Mouse (Mus musculus): ENCODE results near the gene Mki67. TPM values are rescaled to one million over a fixed set of nuclear protein-coding genes. Genes with fewer than 3 reads are reported as not detected.
A peak's percentile ranks its signal among the peaks of the same experiment; 100 is the strongest.

Gene Mki67
- 50.9 and 54.9 TPM in 2 replicates for polyA plus RNA-seq (2016; fragmentation: Nextera tagmentation; extraction: Ambion mirVana)

DNA sequence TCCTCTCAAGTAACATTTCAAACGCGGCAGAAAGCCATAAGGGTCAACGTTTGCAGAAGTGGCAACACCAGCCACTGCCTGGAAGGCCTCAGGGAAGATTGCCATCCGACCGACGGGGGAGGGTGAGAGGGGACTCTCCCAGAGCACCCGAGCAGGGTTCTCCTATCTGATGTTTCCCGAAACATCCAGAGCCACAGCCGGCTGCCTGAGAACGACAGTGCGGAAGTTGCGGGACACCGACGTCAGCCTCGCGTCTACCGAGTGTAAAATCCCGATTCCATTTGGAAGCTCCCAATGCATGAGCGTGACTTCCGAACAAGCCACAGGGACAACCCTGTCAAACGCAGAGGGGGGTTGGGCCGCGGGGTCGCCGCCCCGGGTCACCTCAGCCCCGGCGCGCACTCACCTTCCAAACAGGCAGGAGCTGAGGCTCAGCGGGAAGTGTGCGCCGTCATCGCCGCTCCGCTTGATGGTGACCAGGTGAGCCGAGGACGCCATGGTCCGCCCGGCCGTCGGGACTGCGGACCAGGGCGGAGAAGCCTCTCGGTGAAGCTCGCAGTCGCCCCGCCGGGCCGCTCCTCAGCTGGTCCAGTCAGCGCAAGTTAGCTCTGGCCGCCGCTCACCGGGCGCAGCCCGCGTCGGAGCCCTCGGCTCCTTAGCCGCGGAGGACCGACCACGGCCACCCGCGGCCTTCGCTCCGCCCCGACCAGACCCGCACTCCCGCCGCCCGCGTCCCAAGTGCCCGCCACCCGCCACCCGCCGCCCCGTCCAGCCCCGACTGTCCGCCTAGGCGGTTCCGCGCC lies at the start of gene Mki67:
Gene Mki67 (minus strand): TSS at position 720 of the 803 bp plus-strand sequence.
- Histone ChIP-seq H3K9ac (replicated peaks) (peak within 1 kb of the TSS; percentile 78), H3K4me2 (replicated peaks) (peak within 1 kb of the TSS; percentile 81), H3K4me3 (peak within 1 kb of the TSS; percentile 87), H3K4me1 (peaks cover 29% of the 10 kb centered on the region), H3K9me3 (no peaks in the 10 kb centered on the region), H3K36me3 (no peaks in the 10 kb centered on the region), H3K27me3 (no peaks in the 10 kb centered on the region), H3K27ac (replicated peaks) (peak within 1 kb of the TSS; percentile 56)
- peak; percentile 77 for ATAC-seq (ENCODE audit: low FRiP score, low read depth)
- under 1% methylated on average over 75 of the region's 82 CpGs for WGBS

GRCm38 (mm10) chr7:135763311-135763710 lies 47.1 kb upstream of the Mki67 start:
- ATAC-seq (ENCODE audit: low FRiP score, low read depth): no peak
- Histone ChIP-seq H3K27me3 (no peaks in the 10 kb centered on the region), H3K4me1 (no peaks in the 10 kb centered on the region), H3K4me2 (replicated peaks) (no peak overlapping the region), H3K27ac (replicated peaks) (no peak overlapping the region), H3K9me3 (no peaks in the 10 kb centered on the region), H3K4me3 (no peak overlapping the region), H3K9ac (replicated peaks) (no peak overlapping the region), H3K36me3 (no peaks in the 10 kb centered on the region)
- WGBS: 88% methylated on average over 2 of the region's 2 CpGs

DNA sequence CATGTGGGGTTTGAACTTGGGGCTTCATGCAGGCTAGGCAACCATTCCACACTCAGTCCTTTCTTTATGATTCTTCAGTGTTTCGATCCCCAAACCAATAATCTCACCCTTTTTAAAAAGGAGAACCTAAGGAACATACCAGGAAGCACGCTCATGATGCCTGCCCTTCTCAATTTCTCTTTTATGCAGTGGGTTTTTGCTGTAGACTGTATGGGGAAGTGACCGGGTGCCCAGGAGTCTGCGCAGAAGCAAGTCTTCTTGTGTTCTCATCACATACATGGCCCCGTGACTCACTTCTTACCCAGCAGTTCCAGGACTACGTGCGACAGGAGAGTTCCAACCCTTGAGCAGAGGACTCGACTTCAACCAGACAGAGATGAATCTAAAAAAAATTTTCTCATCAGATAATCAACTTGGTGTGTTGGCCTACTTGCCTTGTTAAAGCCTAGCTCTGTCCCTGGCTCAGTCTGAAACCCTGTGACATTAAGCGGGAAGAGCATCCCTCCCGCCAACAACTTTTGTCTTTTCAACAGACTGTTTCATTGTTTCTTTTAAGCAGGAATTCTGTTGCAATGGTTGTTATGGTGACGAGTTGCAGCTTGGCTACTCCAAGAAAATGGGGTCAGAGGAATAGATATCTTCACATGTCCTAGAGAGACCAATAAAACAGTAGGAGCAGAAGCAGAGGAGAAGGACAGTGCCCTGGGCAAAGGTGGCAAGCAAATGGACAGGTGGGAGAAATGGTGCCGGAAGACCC lies 42.8 kb upstream of the Mki67 start:
- H3K9ac ChIP-seq (replicated peaks): no peak overlapping the region
- no peaks in the 10 kb centered on the region for H3K4me1 ChIP-seq
- 65% methylated on average over 12 of the region's 12 CpGs for WGBS
- no peaks in the 10 kb centered on the region for H3K36me3 ChIP-seq
- H3K4me3 ChIP-seq: no peak overlapping the region
- H3K9me3 ChIP-seq: no peaks in the 10 kb centered on the region
- H3K27me3 ChIP-seq: no peaks in the 10 kb centered on the region
- ATAC-seq (ENCODE audit: low FRiP score, low read depth): no peak
- H3K4me2 ChIP-seq (replicated peaks): no peak overlapping the region
- H3K27ac ChIP-seq (replicated peaks): no peak overlapping the region

DNA sequence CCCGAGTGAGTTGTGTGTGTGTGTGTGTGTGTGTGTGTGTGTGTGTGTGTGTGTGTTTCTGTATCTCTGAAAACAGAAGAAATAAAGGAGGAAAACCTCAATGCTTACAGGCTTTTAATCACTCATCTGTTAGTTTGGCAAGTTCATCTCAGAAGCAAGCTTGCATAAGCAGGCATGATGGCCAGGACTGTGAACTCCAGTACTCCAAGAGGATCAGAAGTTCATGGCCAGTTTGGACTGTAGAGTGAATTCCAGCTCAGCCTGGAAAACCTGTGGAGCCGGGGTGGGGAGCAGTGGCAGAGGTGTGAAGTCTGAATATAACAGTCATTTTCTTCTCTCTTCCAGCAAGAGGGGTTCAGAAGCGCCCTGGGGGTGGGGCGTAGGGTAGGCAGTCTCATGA lies 42.0 kb upstream of the Mki67 start:
- no peaks in the 10 kb centered on the region for H3K4me1 ChIP-seq
- ATAC-seq (ENCODE audit: low FRiP score, low read depth): no peak
- H3K9ac ChIP-seq (replicated peaks): no peak overlapping the region
- H3K36me3 ChIP-seq: no peaks in the 10 kb centered on the region
- H3K4me3 ChIP-seq: no peak overlapping the region
- 78% methylated on average over 4 of the region's 4 CpGs for WGBS
- H3K27ac ChIP-seq (replicated peaks): no peak overlapping the region
- H3K4me2 ChIP-seq (replicated peaks): no peak overlapping the region
- no peaks in the 10 kb centered on the region for H3K27me3 ChIP-seq
- no peaks in the 10 kb centered on the region for H3K9me3 ChIP-seq

DNA sequence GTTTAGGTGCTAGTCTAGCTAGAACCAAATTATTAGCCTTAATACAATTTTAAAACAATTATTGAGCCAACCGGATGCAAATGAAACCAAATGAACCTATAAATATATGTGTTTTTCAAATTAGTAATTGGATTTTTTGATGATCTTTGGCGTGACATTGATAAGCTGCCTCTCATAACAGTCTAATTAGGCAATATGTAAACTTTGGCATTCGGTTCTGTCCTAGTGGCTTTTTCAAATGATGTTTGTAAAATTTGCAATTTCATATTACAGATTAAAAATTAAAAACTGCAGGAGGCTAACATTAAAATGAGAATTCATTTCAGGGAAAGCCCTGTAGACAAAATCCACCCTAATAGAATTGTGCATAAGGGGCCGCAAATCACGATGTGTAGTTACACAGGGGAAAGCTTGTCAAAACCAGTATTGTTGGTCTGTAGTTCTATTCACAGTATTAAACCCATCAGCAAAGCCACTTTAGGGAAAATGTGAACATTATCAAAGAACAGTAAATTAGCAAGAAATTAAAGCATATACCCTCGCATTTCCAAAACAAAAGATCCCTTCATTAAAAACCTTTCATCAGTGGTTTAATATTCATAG lies 40.9 kb upstream of the Mki67 start:
- Histone ChIP-seq H3K36me3 (no peaks in the 10 kb centered on the region), H3K9me3 (no peaks in the 10 kb centered on the region), H3K4me1 (no peaks in the 10 kb centered on the region), H3K4me2 (replicated peaks) (no peak overlapping the region), H3K4me3 (no peak overlapping the region), H3K27me3 (no peaks in the 10 kb centered on the region), H3K9ac (replicated peaks) (no peak overlapping the region), H3K27ac (replicated peaks) (no peak overlapping the region)
- no peak for ATAC-seq (ENCODE audit: low FRiP score, low read depth)
- WGBS: 89% methylated on average over 6 of the region's 6 CpGs

- Histone ChIP-seq H3K4me1 (no peaks in the 10 kb centered on the region), H3K36me3 (no peaks in the 10 kb centered on the region), H3K4me2 (replicated peaks) (no peak overlapping the region), H3K9me3 (no peaks in the 10 kb centered on the region), H3K9ac (replicated peaks) (no peak overlapping the region), H3K27ac (replicated peaks) (no peak overlapping the region), H3K4me3 (no peak overlapping the region), H3K27me3 (no peaks in the 10 kb centered on the region)
- no peak for ATAC-seq (ENCODE audit: low FRiP score, low read depth)
- WGBS: 85% methylated on average over 6 of the region's 6 CpGs
Observed at GRCm38 (mm10) chr7:135748986-135749385, 32.8 kb upstream of the Mki67 start.

GRCm38 (mm10) chr7:135747072-135747471 lies 30.9 kb upstream of the Mki67 start:
- no peak overlapping the region for H3K27ac ChIP-seq (replicated peaks)
- H3K4me2 ChIP-seq (replicated peaks): no peak overlapping the region
- no peaks in the 10 kb centered on the region for H3K4me1 ChIP-seq
- no peaks in the 10 kb centered on the region for H3K9me3 ChIP-seq
- H3K36me3 ChIP-seq: no peaks in the 10 kb centered on the region
- no peak overlapping the region for H3K4me3 ChIP-seq
- 68% methylated on average over 2 of the region's 2 CpGs for WGBS
- no peak for ATAC-seq (ENCODE audit: low FRiP score, low read depth)
- H3K9ac ChIP-seq (replicated peaks): no peak overlapping the region
- no peaks in the 10 kb centered on the region for H3K27me3 ChIP-seq

DNA sequence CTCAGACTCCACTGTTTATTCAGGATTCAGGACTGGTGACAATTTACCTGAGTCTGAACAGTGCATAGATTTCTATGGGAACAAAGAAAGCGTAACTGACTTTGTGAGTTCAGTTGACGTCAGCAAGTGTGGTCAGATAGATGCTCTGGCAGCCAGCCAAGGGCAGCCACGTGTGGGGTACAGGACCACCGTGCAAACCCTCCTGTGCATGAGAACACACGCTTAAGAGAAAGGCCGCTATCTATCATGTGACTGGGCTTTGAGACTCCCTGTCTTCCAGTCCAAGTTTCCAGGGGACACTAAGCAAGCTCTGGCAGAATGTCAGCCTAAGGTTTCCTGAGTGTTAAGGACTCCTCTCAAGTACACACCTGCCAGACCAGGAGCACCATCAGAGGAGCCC lies 30.4 kb upstream of the Mki67 start:
- Histone ChIP-seq H3K4me1 (no peaks in the 10 kb centered on the region), H3K36me3 (no peaks in the 10 kb centered on the region), H3K4me2 (replicated peaks) (no peak overlapping the region), H3K4me3 (no peak overlapping the region), H3K27me3 (no peaks in the 10 kb centered on the region), H3K9ac (replicated peaks) (no peak overlapping the region), H3K9me3 (no peaks in the 10 kb centered on the region), H3K27ac (replicated peaks) (no peak overlapping the region)
- no peak for ATAC-seq (ENCODE audit: low FRiP score, low read depth)
- 79% methylated on average over 6 of the region's 6 CpGs for WGBS

- H3K4me2 ChIP-seq (replicated peaks): no peak overlapping the region
- no peak for ATAC-seq (ENCODE audit: low FRiP score, low read depth)
Observed at GRCm38 (mm10) chr7:135745091-135745490, 28.9 kb upstream of the Mki67 start.

GRCm38 (mm10) chr7:135740453-135740852 lies 24.3 kb upstream of the Mki67 start:
- H3K27ac ChIP-seq (replicated peaks): no peak overlapping the region
- no peak overlapping the region for H3K9ac ChIP-seq (replicated peaks)
- H3K4me1 ChIP-seq: 0 out of 2 replicates have a peak, but pooled peaks cover 3% of the 10 kb centered on the region
- H3K36me3 ChIP-seq: no peaks in the 10 kb centered on the region
- no peaks in the 10 kb centered on the region for H3K27me3 ChIP-seq
- H3K9me3 ChIP-seq: no peaks in the 10 kb centered on the region
- no peak overlapping the region for H3K4me2 ChIP-seq (replicated peaks)
- ATAC-seq (ENCODE audit: low FRiP score, low read depth): no peak
- no peak overlapping the region for H3K4me3 ChIP-seq
- 79% methylated on average over 3 of the region's 3 CpGs for WGBS

More at GRCm38 (mm10) chr7:135745091-135745490, 28.9 kb upstream of the Mki67 start:
- Histone ChIP-seq H3K4me1 (no peaks in the 10 kb centered on the region), H3K36me3 (no peaks in the 10 kb centered on the region), H3K9me3 (no peaks in the 10 kb centered on the region), H3K4me3 (no peak overlapping the region), H3K27ac (replicated peaks) (no peak overlapping the region), H3K27me3 (no peaks in the 10 kb centered on the region), H3K9ac (replicated peaks) (no peak overlapping the region)
- 73% methylated on average over 2 of the region's 2 CpGs for WGBS

GRCm38 (mm10) chr7:135736581-135736886 lies 20.4 kb upstream of the Mki67 start:
- no peaks in the 10 kb centered on the region for H3K9me3 ChIP-seq
- H3K4me2 ChIP-seq (replicated peaks): no peak overlapping the region
- H3K36me3 ChIP-seq: no peaks in the 10 kb centered on the region
- H3K27ac ChIP-seq (replicated peaks): no peak overlapping the region
- H3K27me3 ChIP-seq: no peaks in the 10 kb centered on the region
- 41% methylated on average over 3 of the region's 3 CpGs for WGBS
- no peak overlapping the region for H3K4me3 ChIP-seq
- H3K4me1 ChIP-seq: 0 out of 2 replicates have a peak, but pooled peaks cover 3% of the 10 kb centered on the region
- peak; percentile 52; the same call in 1 of the 2 replicates for ATAC-seq (ENCODE audit: low FRiP score, low read depth)
- H3K9ac ChIP-seq (replicated peaks): no peak overlapping the region

Measured in midbrain, embryonic 12.5 days (tissue).